Mouse (Mus musculus) cerebellum, postnatal 36 days (tissue): Measurements from ENCODE around the gene Mgat5.

Experiments
- DNase-seq, 2 experiments: peaks; one replicate each; pipeline ENCODE4 v3.0.0; 2021 to 2022; ENCODE audit warnings: mixed read lengths in 2 of 2

Mgat5 gene

GRCm38 (mm10) chr1:127346596-127347139 lies 141.9 kb downstream of the Mgat5 start:
- DNase-seq: no peak

DNA sequence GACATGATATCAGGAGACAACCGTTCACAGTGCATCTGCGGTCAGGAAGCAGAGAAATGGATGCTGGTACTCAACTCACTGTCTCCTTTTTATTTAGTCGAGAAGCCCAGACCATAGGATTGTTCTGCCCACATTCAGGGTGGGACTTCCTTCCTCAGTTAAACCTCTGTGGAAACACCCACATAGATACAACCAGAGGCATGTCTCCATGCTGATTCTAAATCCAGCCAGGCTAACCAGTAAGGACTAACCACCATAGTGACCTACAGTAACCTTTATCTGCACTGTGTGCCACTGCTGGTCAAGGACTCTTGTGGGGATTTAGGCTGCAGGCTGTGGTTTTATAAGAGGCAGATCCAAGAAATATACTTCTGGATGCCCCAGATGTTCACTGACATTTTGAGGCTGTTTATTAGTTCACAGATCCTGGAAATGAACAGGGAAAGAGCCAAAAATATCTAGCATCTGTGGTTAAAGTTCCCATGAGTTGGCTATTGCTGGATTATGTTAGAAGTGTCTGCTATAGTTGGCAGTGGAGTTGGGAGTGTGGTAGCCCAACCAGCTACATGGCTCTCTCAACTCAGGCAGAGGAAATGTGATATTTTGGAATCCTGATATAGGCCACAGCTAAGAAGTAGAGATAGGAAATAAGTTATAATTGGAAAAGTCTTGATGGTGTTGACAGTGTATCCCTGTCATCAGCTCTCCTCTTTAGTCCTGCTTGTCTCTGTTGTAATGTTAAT lies 143.2 kb downstream of the Mgat5 start:
- no peak for DNase-seq

- no peak for DNase-seq
These were observed 144.0 kb downstream of the Mgat5 start for GRCm38 (mm10) chr1:127348642-127349341.

DNA sequence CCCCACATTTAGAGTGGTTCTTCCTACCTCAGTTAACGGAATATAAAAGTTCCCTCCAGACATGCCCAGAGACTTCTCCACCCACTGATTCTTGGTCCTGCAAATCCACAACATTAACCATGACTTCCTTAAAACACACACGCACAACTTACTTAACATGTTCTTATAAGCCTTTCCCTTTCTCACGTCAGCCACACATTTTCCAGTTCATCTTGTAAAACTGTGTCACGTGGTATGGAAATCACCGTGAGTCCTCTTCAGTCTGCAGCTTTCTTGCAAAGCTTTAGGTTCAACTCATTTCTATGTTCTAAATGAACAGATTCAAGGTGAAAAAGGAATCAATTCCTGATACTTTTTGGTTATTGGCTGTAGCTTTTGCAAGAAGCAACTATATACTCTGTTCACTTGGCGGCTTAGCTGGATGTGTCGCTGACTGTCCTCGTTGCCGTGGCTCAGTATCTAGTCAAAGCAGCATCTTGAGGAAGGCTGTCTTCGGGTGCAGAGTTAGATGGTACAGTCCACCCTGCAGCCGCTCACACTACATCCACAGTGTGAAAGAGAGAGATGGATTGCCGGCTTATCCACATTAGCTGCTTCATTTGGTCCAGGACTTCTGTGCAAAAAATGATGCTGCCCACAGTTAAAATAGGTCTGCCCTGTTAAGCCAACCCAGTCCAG lies 146.7 kb downstream of the Mgat5 start:
- DNase-seq: no peak

DNA sequence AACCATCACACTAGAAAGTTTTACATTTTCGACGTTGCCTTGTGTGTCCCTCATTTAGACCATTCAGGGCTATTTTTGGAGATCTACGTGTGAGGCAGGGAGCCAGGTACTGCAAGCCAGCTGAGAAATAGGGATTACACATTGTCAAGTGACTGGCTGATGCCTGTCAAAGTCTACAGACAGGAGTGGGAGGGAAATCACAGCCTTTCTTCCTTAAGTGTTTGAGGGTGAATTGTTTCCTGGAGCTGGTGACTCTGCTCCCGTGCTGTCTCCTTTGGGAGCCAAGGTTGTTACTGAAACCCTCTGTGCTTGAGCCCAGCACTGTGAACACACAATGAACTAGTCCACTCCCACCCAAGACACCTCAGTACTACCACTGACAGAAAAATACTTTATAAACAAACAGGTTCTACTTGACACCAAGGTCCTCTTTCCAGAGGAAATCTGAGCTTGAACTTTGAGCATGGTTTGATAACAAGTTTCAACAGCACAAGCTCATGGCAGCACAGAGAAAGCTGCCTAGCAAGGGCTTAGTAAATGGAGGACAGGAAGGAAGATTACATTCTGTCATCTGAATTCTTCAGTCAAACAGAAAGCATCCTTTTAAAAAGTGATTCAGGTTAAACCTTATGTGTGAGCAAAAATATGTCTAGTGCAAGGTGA lies 147.4 kb downstream of the Mgat5 start:
- DNase-seq: no peak

DNA sequence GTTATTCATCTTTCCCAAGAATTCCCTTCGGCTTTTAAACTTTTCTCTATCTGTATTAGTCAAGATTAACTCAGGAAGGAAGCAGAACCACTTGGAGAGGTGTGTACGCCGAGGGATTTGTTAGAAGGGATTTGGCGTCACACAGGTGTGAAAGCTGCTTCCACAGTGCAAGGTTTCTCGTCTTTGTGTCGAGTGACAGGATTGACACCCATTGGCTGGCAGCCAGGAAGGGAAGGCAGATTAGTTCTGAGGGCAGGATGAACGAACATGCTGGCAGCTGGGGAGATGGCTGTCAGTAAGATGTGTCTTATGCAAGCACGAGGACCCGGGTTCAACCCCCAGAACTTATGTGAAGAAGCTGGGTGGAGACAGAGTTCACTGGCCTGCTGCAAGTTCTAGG lies 148.6 kb downstream of the Mgat5 start:
- DNase-seq: no peak

GRCm38 (mm10) chr1:127354152-127354551 lies 149.3 kb downstream of the Mgat5 start:
- no peak for DNase-seq

DNA sequence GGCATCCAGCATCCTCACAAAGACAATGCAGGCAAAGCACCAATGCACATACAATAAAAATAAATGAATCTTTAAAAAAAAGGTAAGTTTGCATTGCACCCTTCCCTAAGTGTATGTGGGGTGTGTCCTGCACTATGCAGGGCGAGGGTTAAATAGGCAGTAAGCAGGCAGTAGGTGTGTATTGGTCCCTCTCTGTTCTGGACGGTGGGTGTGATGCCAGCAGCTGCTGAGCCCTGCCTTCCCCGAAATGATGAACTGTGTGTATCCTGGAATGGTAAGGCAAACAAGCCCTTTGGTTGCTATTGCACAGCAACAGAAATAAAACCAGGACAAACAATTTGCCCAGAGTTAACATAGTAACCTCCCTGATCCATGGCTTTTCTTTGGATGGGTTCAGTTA lies 150.2 kb downstream of the Mgat5 start:
- DNase-seq: no peak

DNA sequence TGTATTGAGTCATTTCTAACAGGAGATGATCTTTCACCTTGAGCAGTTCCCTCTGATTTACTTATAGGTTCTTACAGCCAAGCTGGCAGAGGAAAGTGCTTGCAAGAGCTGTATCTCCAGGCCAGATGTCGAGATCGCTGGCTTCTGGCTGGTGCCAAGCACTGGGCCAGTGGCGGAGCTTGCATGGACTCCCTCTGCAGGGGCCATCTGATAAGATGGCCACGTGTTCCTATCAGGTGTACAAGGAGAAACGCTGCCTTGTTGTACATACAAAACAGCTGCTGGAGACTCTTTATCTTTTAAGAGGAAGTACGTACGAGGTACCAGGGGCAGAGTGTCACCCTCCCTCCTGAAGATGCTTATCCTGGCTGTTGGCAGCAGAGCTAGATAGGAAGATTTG lies 158.8 kb downstream of the Mgat5 start:
- DNase-seq: no peak

DNA sequence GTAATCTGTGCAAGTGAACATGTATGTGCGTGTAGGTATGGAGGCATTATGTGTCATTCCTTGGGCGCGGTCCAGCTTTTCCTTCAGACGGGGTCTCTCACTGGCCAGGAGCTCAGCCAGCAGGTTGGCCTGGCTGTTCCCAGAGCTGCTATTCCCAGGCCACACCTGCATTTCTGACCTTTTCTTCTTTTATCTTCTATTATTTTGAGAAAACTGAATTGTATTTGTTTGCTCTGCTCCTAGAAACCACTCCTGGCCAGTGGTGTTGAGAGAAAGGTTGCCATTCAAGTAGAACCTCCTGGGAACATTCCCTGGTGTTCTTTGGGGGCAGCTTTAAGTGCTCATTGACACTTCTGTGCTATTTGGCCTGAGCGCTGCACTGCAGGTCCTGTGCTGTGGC lies 160.9 kb downstream of the Mgat5 start:
- no peak for DNase-seq

DNA sequence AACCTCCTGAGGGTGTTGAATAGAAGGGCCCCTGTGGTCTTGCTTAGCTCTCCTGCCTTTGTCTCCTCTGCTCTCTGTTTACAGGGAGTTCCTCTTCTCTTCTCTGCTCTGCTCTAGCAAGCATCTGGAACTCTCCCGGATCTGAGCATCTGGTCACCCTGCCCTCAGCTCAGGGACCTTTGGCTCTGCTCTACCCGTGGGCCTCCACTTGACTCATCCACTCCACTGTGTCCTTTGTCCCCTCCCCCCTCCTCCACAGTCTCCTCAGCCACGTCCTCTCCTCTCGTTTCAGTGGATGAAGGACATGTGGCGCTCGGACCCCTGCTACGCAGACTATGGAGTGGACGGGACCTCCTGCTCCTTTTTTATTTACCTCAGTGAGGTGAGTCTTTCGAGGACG lies 161.3 kb downstream of the Mgat5 start:
- DNase-seq: no peak

DNA sequence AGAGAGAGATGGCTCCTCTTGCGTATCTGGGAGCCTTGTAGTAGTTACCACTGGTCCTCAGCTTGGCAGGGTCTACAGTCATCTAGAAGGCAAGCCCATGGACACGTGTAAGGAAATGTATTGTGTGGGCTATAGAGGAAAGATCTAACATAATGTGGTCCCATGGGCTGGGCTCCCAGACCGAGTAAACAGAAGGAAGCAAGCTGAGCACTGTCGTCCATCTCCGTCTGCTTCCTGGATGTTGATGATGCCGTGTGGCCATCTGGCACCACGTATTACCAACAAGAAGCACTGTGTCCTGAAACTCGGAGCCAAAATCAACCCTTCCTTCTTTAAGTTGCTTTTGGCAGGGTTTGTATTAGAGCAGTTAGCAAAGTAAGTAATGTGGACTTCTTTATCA lies 163.7 kb downstream of the Mgat5 start:
- DNase-seq: peak; percentile 9 to 15

- DNase-seq: no peak
These were observed 164.7 kb downstream of the Mgat5 start for GRCm38 (mm10) chr1:127369538-127369937.

- DNase-seq: no peak
These were observed 167.3 kb downstream of the Mgat5 start for GRCm38 (mm10) chr1:127372096-127372495.

GRCm38 (mm10) chr1:127373559-127373958 lies 168.7 kb downstream of the Mgat5 start:
- no peak for DNase-seq

DNA sequence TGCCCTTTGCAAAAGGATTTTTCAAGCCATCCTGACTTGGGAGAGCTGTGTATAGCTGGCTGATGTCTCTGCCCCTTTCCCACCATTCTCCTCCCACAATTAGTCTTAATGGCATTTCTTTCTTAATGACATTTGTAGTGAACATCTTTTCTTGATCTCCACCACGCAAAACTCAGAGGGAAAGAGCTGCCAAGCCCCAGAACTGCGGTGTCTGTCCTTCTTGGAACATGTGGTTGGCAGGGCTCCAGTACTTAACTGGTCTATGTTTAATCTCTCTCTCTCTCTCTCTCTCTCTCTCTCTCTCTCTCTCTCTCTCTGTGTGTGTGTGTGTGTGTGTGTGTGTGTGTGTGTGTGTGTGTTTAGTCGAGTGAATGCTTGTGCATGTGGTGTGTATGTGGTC lies 169.3 kb downstream of the Mgat5 start:
- DNase-seq: no peak

DNA sequence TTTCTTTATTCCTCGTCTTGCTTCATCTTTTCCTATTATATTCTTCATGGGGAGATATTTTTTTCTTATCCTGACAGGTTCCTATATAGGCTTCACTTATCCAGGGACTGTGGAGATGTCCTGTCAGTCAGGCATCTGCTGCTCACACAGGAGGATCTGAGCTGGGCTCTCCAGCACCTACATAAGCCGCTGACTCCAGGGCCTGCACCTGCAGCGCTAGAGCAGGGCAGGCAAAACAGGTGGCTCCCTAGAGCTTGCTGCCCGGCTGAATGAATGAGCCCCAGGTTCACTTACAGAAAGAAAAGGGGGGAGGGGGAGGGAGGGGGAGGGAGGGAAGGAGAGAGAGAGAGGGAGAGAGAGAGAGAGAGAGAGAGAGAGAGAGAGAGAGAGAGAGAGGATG lies 175.3 kb downstream of the Mgat5 start:
- DNase-seq: no peak

GRCm38 (mm10) chr1:127380749-127381501 lies 176.1 kb downstream of the Mgat5 start:
- DNase-seq: peak; percentile 15 to 16

DNA sequence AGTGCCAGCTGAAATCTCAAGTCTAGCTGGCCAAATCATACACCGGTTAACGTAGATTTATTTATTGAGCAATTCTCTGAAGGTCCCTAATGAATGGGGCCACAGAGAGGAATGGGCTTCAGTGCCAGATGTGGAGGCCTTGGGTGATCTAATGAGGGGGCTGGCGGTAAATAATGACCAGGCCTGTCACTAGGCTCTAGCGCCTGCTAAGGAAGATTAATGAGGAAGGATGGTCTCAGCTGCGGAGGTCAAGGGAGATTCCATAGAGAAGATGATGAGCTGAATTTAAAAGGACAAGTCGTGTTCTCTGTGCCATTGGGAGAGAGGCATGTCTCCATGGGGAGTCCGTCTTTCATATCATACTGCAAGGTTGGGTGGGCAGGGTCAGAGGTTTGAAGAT lies 178.3 kb downstream of the Mgat5 start:
- DNase-seq: no peak

GRCm38 (mm10) chr1:127387226-127387625 lies 182.4 kb downstream of the Mgat5 start:
- no peak for DNase-seq

GRCm38 (mm10) chr1:127387661-127388060 lies 182.8 kb downstream of the Mgat5 start:
- no peak for DNase-seq

GRCm38 (mm10) chr1:127394716-127395115 lies 189.9 kb downstream of the Mgat5 start:
- no peak for DNase-seq
